ENCODE assay signal across 10 mouse cellular contexts in the genomic region with DNA sequence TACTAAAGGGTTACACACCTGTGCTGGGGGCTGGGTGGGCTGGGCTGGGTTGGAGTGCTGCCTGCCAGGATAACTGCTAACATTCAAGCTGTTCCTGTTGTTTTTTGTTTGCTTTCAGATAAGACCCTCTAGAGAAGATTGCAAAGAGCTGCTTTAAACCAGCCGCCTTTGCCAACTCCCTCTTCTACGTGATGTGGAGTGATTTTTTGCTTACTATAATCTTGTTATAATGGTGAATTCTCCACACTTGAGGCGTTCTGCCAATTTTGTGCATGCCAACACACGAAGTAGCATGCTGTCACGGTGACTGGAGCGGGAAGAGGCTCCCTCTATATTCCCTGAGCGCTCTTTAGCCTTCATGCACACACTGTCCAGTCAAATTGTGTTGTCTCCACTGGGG. TPM values are rescaled to one million over a fixed set of nuclear protein-coding genes. Genes with fewer than 3 reads are reported as not detected.
DNase-seq lines count a peak whose midpoint lies in the region; ATAC-seq and TF ChIP-seq lines count a peak whose summit lies in the region.
"Had no signal": no experiment of that assay in that cellular context is flagged by ENCODE, and none has a peak within 500 bp of the region (broad histone marks: within the 10 kb centered on the region; RNA-seq: fewer than 3 reads in every experiment).

No protein-coding gene starts in this region.

- WGBS in forebrain, embryonic 13.5 days, result 52% methylated on average over 7 of the region's 7 CpGs
- WGBS in forebrain, embryonic 10.5 days, result 79% methylated on average over 7 of the region's 7 CpGs
- 59% methylated on average over 7 of the region's 7 CpGs for WGBS in liver, embryonic 11.5 days
- WGBS in liver, postnatal 0 days (ENCODE audit: insufficient replicate concordance), result 42% methylated on average over 7 of the region's 7 CpGs
- 28% methylated on average over 7 of the region's 7 CpGs for WGBS in intestine, postnatal 0 days
- 22% methylated on average over 7 of the region's 7 CpGs for WGBS in small intestine, adult 2 months

- H3K36me3 ChIP-seq in forebrain, embryonic 13.5 days (ENCODE audit: poor library complexity, severe bottlenecking), result no peaks in the 10 kb centered on the region
- 0 out of 2 replicates have a peak, but pooled peaks cover 5% of the 10 kb centered on the region for H3K36me3 ChIP-seq in forebrain, embryonic 10.5 days (replicated peaks)
- H3K36me3 ChIP-seq in liver, embryonic 11.5 days (ENCODE audit: control insufficient read depth, insufficient read depth, low read length), result no peaks in the 10 kb centered on the region
- H3K36me3 ChIP-seq in liver, postnatal 0 days (replicated peaks; ENCODE audit: insufficient read depth, low read length), result peaks cover 3% of the 10 kb centered on the region; the same call in 1 of the 2 replicates
- H3K36me3 ChIP-seq in intestine, postnatal 0 days (ENCODE audit: control insufficient read depth, insufficient read depth), result no peaks in the 10 kb centered on the region
- H3K36me3 ChIP-seq in small intestine, adult 2 months (ENCODE audit: control insufficient read depth, insufficient read depth, low read length), result no peaks in the 10 kb centered on the region; the same call in 1 of the 2 replicates

- TF ChIP-seq EP300 in liver, postnatal 0 days (IDR thresholded peaks at IDR 0.05; ENCODE audit: low read depth), result no peak

- no peak for DNase-seq in forebrain, embryonic 10.5 days (ENCODE audit: extremely low spot score, low spot score)
- peak; percentile 30 for DNase-seq in liver, embryonic 11.5 days (ENCODE audit: low spot score)
- DNase-seq in liver, postnatal 0 days, result no peak
- DNase-seq in layer of hippocampus, postnatal 36 days, result no peak
- DNase-seq: thymus, adult 18-20 months had no signal

- H3K9me3 ChIP-seq in forebrain, embryonic 13.5 days (replicated peaks), result no peaks in the 10 kb centered on the region; the same call in 1 of the 2 replicates
- H3K9me3 ChIP-seq in forebrain, embryonic 10.5 days, result no peaks in the 10 kb centered on the region
- no peaks in the 10 kb centered on the region for H3K9me3 ChIP-seq in liver, embryonic 11.5 days (ENCODE audit: control insufficient read depth, low read length)
- no peaks in the 10 kb centered on the region for H3K9me3 ChIP-seq in liver, postnatal 0 days (ENCODE audit: low read length)
- no peaks in the 10 kb centered on the region for H3K9me3 ChIP-seq in intestine, postnatal 0 days (ENCODE audit: control insufficient read depth)
- H3K9me3 ChIP-seq: embryonic facial prominence, embryonic 12.5 days had no signal

- peak; percentile 49; the same call in 1 of the 2 replicates for ATAC-seq in forebrain, embryonic 13.5 days
- ATAC-seq in liver, embryonic 11.5 days (replicated peaks; ENCODE audit: low FRiP score), result peak; percentile 45; the same call in 1 of the 2 replicates
- ATAC-seq in liver, postnatal 0 days, result no peak
- no peak for ATAC-seq in intestine, postnatal 0 days
- ATAC-seq in erythroid progenitor cell, adult 5-6 weeks (replicated peaks; ENCODE audit: low FRiP score, poor library complexity, severe bottlenecking), result no peak

- H3K27me3 ChIP-seq in forebrain, embryonic 13.5 days, result no peaks in the 10 kb centered on the region
- H3K27me3 ChIP-seq in forebrain, embryonic 10.5 days (ENCODE audit: poor library complexity, severe bottlenecking), result no peaks in the 10 kb centered on the region
- H3K27me3 ChIP-seq in liver, embryonic 11.5 days (replicated peaks; ENCODE audit: control insufficient read depth, insufficient read depth, low read length), result no peaks in the 10 kb centered on the region
- H3K27me3 ChIP-seq in liver, postnatal 0 days (ENCODE audit: insufficient read depth, low read length), result no peaks in the 10 kb centered on the region
- no peaks in the 10 kb centered on the region for H3K27me3 ChIP-seq in intestine, postnatal 0 days (replicated peaks; ENCODE audit: control insufficient read depth, insufficient read depth, low read length)
- H3K27me3 ChIP-seq in small intestine, adult 2 months (ENCODE audit: control insufficient read depth, insufficient read depth, low read length), result no peaks in the 10 kb centered on the region
- H3K27me3 ChIP-seq: embryonic facial prominence, embryonic 12.5 days had no signal

- H3K4me2 ChIP-seq in forebrain, embryonic 13.5 days, result no peak overlapping the region
- H3K4me2 ChIP-seq in liver, embryonic 11.5 days, result peak overlapping the region; percentile 7; the same call in 1 of the 2 replicates
- no peak overlapping the region for H3K4me2 ChIP-seq in liver, postnatal 0 days (ENCODE audit: low read depth, low read length)
- H3K4me2 ChIP-seq in intestine, postnatal 0 days (replicated peaks; ENCODE audit: low read depth), result no peak overlapping the region
- H3K4me2 ChIP-seq: embryonic facial prominence, embryonic 12.5 days had no signal

- H3K4me1 ChIP-seq in forebrain, embryonic 13.5 days, result peaks cover 26% of the 10 kb centered on the region
- H3K4me1 ChIP-seq in forebrain, embryonic 10.5 days, result peaks cover 22% of the 10 kb centered on the region
- peaks cover 26% of the 10 kb centered on the region for H3K4me1 ChIP-seq in liver, embryonic 11.5 days (replicated peaks; ENCODE audit: control insufficient read depth, insufficient read depth, low read length)
- peaks cover 34% of the 10 kb centered on the region for H3K4me1 ChIP-seq in liver, postnatal 0 days (ENCODE audit: insufficient read depth)
- peaks cover 19% of the 10 kb centered on the region for H3K4me1 ChIP-seq in intestine, postnatal 0 days (replicated peaks; ENCODE audit: control insufficient read depth, insufficient read depth, low read length)
- peaks cover 24% of the 10 kb centered on the region; the same call in 1 of the 2 replicates for H3K4me1 ChIP-seq in small intestine, adult 2 months (ENCODE audit: control insufficient read depth, insufficient read depth, insufficient read length, low read length)

- H3K4me3 ChIP-seq in forebrain, embryonic 13.5 days, result no peak overlapping the region
- no peak overlapping the region for H3K4me3 ChIP-seq in forebrain, embryonic 10.5 days
- H3K4me3 ChIP-seq in liver, embryonic 11.5 days (ENCODE audit: low read depth, low read length), result no peak overlapping the region
- no peak overlapping the region for H3K4me3 ChIP-seq in liver, postnatal 0 days (ENCODE audit: low read depth, low read length)
- no peak overlapping the region for H3K4me3 ChIP-seq in intestine, postnatal 0 days (ENCODE audit: low read depth, low read length)
- H3K4me3 ChIP-seq in small intestine, adult 2 months (ENCODE audit: low read depth, low read length), result no peak overlapping the region
- H3K4me3 ChIP-seq: embryonic facial prominence, embryonic 12.5 days had no signal

- TF ChIP-seq POLR2A in small intestine, adult 2 months (IDR thresholded peaks at IDR 0.05; ENCODE audit: low read depth, low read length), result no peak

- TF ChIP-seq CTCF in liver, postnatal 0 days (IDR thresholded peaks at IDR 0.05; ENCODE audit: low read depth), result no peak
- no peak for TF ChIP-seq CTCF in intestine, postnatal 0 days (IDR thresholded peaks at IDR 0.05; ENCODE audit: low read depth)
- no peak for TF ChIP-seq CTCF in small intestine, adult 2 months (IDR thresholded peaks at IDR 0.05; ENCODE audit: extremely low read depth, insufficient read length, insufficient replicate concordance, low read depth, low read length)

- H3K9ac ChIP-seq in forebrain, embryonic 13.5 days, result no peak overlapping the region
- H3K9ac ChIP-seq in liver, embryonic 11.5 days (ENCODE audit: low read depth, low read length), result no peak overlapping the region
- no peak overlapping the region for H3K9ac ChIP-seq in liver, postnatal 0 days (replicated peaks)
- no peak overlapping the region for H3K9ac ChIP-seq in intestine, postnatal 0 days (ENCODE audit: low read depth, low read length)
- H3K9ac ChIP-seq: embryonic facial prominence, embryonic 12.5 days had no signal

- H3K27ac ChIP-seq in forebrain, embryonic 13.5 days, result no peak overlapping the region
- no peak overlapping the region for H3K27ac ChIP-seq in forebrain, embryonic 10.5 days
- no peak overlapping the region for H3K27ac ChIP-seq in liver, embryonic 11.5 days (ENCODE audit: low read depth, low read length)
- H3K27ac ChIP-seq in liver, postnatal 0 days (ENCODE audit: low read depth), result no peak overlapping the region
- peak overlapping the region; percentile 47 for H3K27ac ChIP-seq in intestine, postnatal 0 days (ENCODE audit: low read depth, low read length)
- H3K27ac ChIP-seq in small intestine, adult 2 months (ENCODE audit: insufficient read depth, low read depth, low read length), result peak overlapping the region; percentile 90
- H3K27ac ChIP-seq: embryonic facial prominence, embryonic 12.5 days had no signal

RNA-seq across cellular contexts. Expression of gene Nfkb1, which starts 17.7 kb away (rescaled TPM):
- polyA plus RNA-seq in forebrain, embryonic 13.5 days (2015; fragmentation: Nextera tagmentation; extraction: Ambion mirVana), result 8.0 and 8.3 TPM in 2 replicates
- 10.9 and 12.8 TPM in 2 replicates for polyA plus RNA-seq in forebrain, embryonic 10.5 days (2016; fragmentation: Nextera tagmentation; extraction: Ambion mirVana)
- polyA plus RNA-seq in liver, embryonic 11.5 days (2014; fragmentation: Nextera tagmentation; extraction: Ambion mirVana), result 27.8 and 29.4 TPM in 2 replicates
- 11.8 and 12.7 TPM in 2 replicates for polyA plus RNA-seq in liver, postnatal 0 days (2015; fragmentation: Nextera tagmentation; extraction: Ambion mirVana)
- 15.2 and 16.7 TPM in 2 replicates for polyA plus RNA-seq in intestine, postnatal 0 days (2015; fragmentation: Nextera tagmentation; extraction: Ambion mirVana)
- polyA plus RNA-seq in small intestine, adult 2 months (2012; rRNA removed), result 34.9 and 94.2 TPM in 2 replicates
- total RNA-seq in erythroid progenitor cell, adult 5-6 weeks (2015; ENCODE audit: low replicate concordance), result 6.5 and 21.4 TPM in 2 replicates
- total RNA-seq in erythroid progenitor cell, adult 5-6 weeks (2017; ENCODE audit: low replicate concordance), result 13.4 and 18.6 TPM in 2 replicates
- 10 to 100 TPM; 21.6 to 25.8 TPM for total RNA-seq in layer of hippocampus, postnatal 36 days (2021)

Comparison
In these comparisons a context has a peak if more than half of its experiments do, and no peak if none do; other contexts are left out.
1. ATAC-seq: peak in forebrain, embryonic 13.5 days (single experiment) and liver, embryonic 11.5 days (single experiment); none in liver, postnatal 0 days (single experiment), intestine, postnatal 0 days (single experiment) and erythroid progenitor cell, adult 5-6 weeks (single experiment).
2. H3K27ac ChIP-seq: peak in intestine, postnatal 0 days (single experiment) and small intestine, adult 2 months (single experiment); none in forebrain, embryonic 13.5 days (single experiment), forebrain, embryonic 10.5 days (single experiment), liver, embryonic 11.5 days (single experiment) and liver, postnatal 0 days (single experiment).